Mouse (Mus musculus) kidney, embryonic 15.5 days (tissue): ENCODE data around the gene Btrc. TPM values are rescaled to one million over a fixed set of nuclear protein-coding genes. Genes with fewer than 3 reads are reported as not detected.

Experiments
- ATAC-seq: fragments of 200-750 bp; cut with Nextera tagmentation; replicated peaks from 2 replicates; pipeline ENCODE4 v1.8.0; 2017; ENCODE audit warnings: moderate TSS enrichment; ENCODE audit not compliant: low FRiP score
- H3K27ac ChIP-seq: fragments of 300-500 bp; sonication (generic); 2 replicates; pipeline ENCODE4 v1.5.1; 2015; ENCODE audit warnings: mild to moderate bottlenecking, inconsistent platforms
- H3K27me3 ChIP-seq: fragments of 300-500 bp; sonication (generic); 2 replicates; pipeline ENCODE4 v1.6.1; 2015; ENCODE audit warnings: inconsistent platforms
- H3K36me3 ChIP-seq: fragments of 300-500 bp; sonication (generic); 2 replicates; pipeline ENCODE4 v1.6.1; 2015; ENCODE audit warnings: inconsistent platforms
- H3K4me1 ChIP-seq: fragments of 300-500 bp; sonication (generic); 2 replicates; pipeline ENCODE4 v1.6.1; 2015; ENCODE audit warnings: inconsistent platforms
- H3K4me2 ChIP-seq: fragments of 300-500 bp; sonication (generic); 2 replicates; pipeline ENCODE4 v1.6.1; 2015; ENCODE audit warnings: moderate library complexity, mild to moderate bottlenecking, inconsistent platforms
- H3K4me3 ChIP-seq: fragments of 300-500 bp; sonication (generic); replicated peaks from 2 replicates; pipeline ENCODE4 v1.5.1; 2015; ENCODE audit warnings: mild to moderate bottlenecking, inconsistent platforms
- H3K9ac ChIP-seq: fragments of 300-500 bp; sonication (generic); 2 replicates; pipeline ENCODE4 v1.6.1; 2015; ENCODE audit warnings: mild to moderate bottlenecking, inconsistent platforms
- H3K9me3 ChIP-seq: fragments of 300-500 bp; sonication (generic); replicated peaks from 2 replicates; pipeline ENCODE4 v1.6.1; 2016; ENCODE audit warnings: inconsistent platforms
- WGBS: fragments of 180-500 bp; shearing (Covaris S2); methylation state at CpG from one replicate; pipeline ENCODE4 v1.1.7; 2015; ENCODE audit warnings: mixed read lengths; 5-methylcytosine and 5-hydroxymethylcytosine counted together
- polyA plus RNA-seq: library from polyadenylated mRNA; unstranded; fragments of >200 nt; fragmentation: Nextera tagmentation; extraction: Ambion mirVana; gene quantifications from 2 replicates; pipeline ENCODE4 v1.2.1, GENCODE M21; 2015

Btrc gene
- polyA plus RNA-seq, 1 experiment from 2014 or later = 49.3 TPM

- ATAC-seq = no peak
- H3K36me3 ChIP-seq = peaks cover 72% of the 10 kb centered on the region
- H3K4me1 ChIP-seq = no peaks in the 10 kb centered on the region
- no peaks in the 10 kb centered on the region for H3K9me3 ChIP-seq
- 95% methylated on average over 2 of the region's 2 CpGs for WGBS
- H3K4me2 ChIP-seq = no peak overlapping the region
- no peak overlapping the region for H3K9ac ChIP-seq
- no peaks in the 10 kb centered on the region for H3K27me3 ChIP-seq
- no peak overlapping the region for H3K4me3 ChIP-seq
- H3K27ac ChIP-seq = no peak overlapping the region
These were observed 151.8 kb downstream of the Btrc start for GRCm38 (mm10) chr19:45515341-45515740.

GRCm38 (mm10) chr19:45516264-45516663 is 152.7 kb downstream of the Btrc start:
- no peaks in the 10 kb centered on the region for H3K4me1 ChIP-seq
- WGBS = 93% methylated on average over 12 of the region's 12 CpGs
- H3K4me3 ChIP-seq = no peak overlapping the region
- ATAC-seq = no peak
- no peak overlapping the region for H3K4me2 ChIP-seq
- no peaks in the 10 kb centered on the region for H3K27me3 ChIP-seq
- H3K9ac ChIP-seq = no peak overlapping the region
- peaks cover 81% of the 10 kb centered on the region for H3K36me3 ChIP-seq
- no peak overlapping the region for H3K27ac ChIP-seq
- no peaks in the 10 kb centered on the region for H3K9me3 ChIP-seq

GRCm38 (mm10) chr19:45527382-45527781 is 163.8 kb downstream of the Btrc start:
- 92% methylated on average over 7 of the region's 7 CpGs for WGBS
- H3K36me3 ChIP-seq = peaks cover 70% of the 10 kb centered on the region
- H3K4me2 ChIP-seq = no peak overlapping the region
- no peak overlapping the region for H3K27ac ChIP-seq
- no peak overlapping the region for H3K9ac ChIP-seq
- H3K27me3 ChIP-seq = peaks cover 3% of the 10 kb centered on the region; the same call in 1 of the 2 replicates
- H3K4me3 ChIP-seq = no peak overlapping the region
- peaks cover 34% of the 10 kb centered on the region for H3K4me1 ChIP-seq
- H3K9me3 ChIP-seq = no peaks in the 10 kb centered on the region
- no peak for ATAC-seq

- Histone ChIP-seq H3K4me2 (no peak overlapping the region), H3K27ac (no peak overlapping the region), H3K4me3 (no peak overlapping the region), H3K9me3 (no peaks in the 10 kb centered on the region), H3K27me3 (peaks cover 3% of the 10 kb centered on the region; the same call in 1 of the 2 replicates), H3K36me3 (peaks cover 64% of the 10 kb centered on the region), H3K9ac (no peak overlapping the region), H3K4me1 (peaks cover 34% of the 10 kb centered on the region)
- WGBS = 90% methylated on average over 10 of the region's 10 CpGs
- ATAC-seq = no peak
These were observed 164.5 kb downstream of the Btrc start for GRCm38 (mm10) chr19:45527931-45528534.

GRCm38 (mm10) chr19:45529294-45529693 is 165.8 kb downstream of the Btrc start:
- Histone ChIP-seq H3K27me3 (peaks cover 9% of the 10 kb centered on the region; the same call in 1 of the 2 replicates), H3K9ac (no peak overlapping the region), H3K27ac (peak overlapping the region; percentile 39; the same call in 1 of the 2 replicates), H3K36me3 (peaks cover 51% of the 10 kb centered on the region), H3K4me3 (no peak overlapping the region), H3K4me1 (peaks cover 34% of the 10 kb centered on the region), H3K9me3 (no peaks in the 10 kb centered on the region), H3K4me2 (no peak overlapping the region)
- peak; percentile 67 for ATAC-seq
- 55% methylated on average over 5 of the region's 5 CpGs for WGBS

GRCm38 (mm10) chr19:45530200-45530995 is 166.9 kb downstream of the Btrc start:
- Histone ChIP-seq H3K9ac (no peak overlapping the region), H3K36me3 (peaks cover 44% of the 10 kb centered on the region), H3K4me1 (peaks cover 40% of the 10 kb centered on the region), H3K4me2 (no peak overlapping the region), H3K4me3 (no peak overlapping the region), H3K27ac (no peak overlapping the region), H3K9me3 (no peaks in the 10 kb centered on the region), H3K27me3 (peaks cover 15% of the 10 kb centered on the region; the same call in 1 of the 2 replicates)
- WGBS = 77% methylated on average over 15 of the region's 15 CpGs
- ATAC-seq = no peak

GRCm38 (mm10) chr19:45531554-45531953 is 168.0 kb downstream of the Btrc start:
- Histone ChIP-seq H3K27me3 (peaks cover 22% of the 10 kb centered on the region), H3K4me3 (no peak overlapping the region), H3K4me1 (peaks cover 40% of the 10 kb centered on the region), H3K9me3 (no peaks in the 10 kb centered on the region), H3K36me3 (peaks cover 39% of the 10 kb centered on the region), H3K27ac (no peak overlapping the region), H3K9ac (no peak overlapping the region), H3K4me2 (no peak overlapping the region)
- WGBS = 52% methylated on average over 6 of the region's 6 CpGs
- ATAC-seq = no peak

GRCm38 (mm10) chr19:45533617-45534016 is 170.1 kb downstream of the Btrc start:
- Histone ChIP-seq H3K4me3 (no peak overlapping the region), H3K27me3 (peaks cover 30% of the 10 kb centered on the region), H3K36me3 (peaks cover 21% of the 10 kb centered on the region), H3K9ac (no peak overlapping the region), H3K27ac (no peak overlapping the region), H3K4me2 (no peak overlapping the region), H3K4me1 (peaks cover 40% of the 10 kb centered on the region), H3K9me3 (no peaks in the 10 kb centered on the region)
- no peak for ATAC-seq
- 73% methylated on average over 7 of the region's 7 CpGs for WGBS

- no peak overlapping the region for H3K4me2 ChIP-seq
- 48% methylated on average over 8 of the region's 8 CpGs for WGBS
- no peaks in the 10 kb centered on the region for H3K9me3 ChIP-seq
- H3K27me3 ChIP-seq = peaks cover 39% of the 10 kb centered on the region
- H3K9ac ChIP-seq = no peak overlapping the region
- H3K4me3 ChIP-seq = no peak overlapping the region
- no peak for ATAC-seq
- H3K4me1 ChIP-seq = peaks cover 24% of the 10 kb centered on the region
- H3K36me3 ChIP-seq = 0 out of 2 replicates have a peak, but pooled peaks cover 6% of the 10 kb centered on the region
- no peak overlapping the region for H3K27ac ChIP-seq
These were observed 171.7 kb downstream of the Btrc start for GRCm38 (mm10) chr19:45535214-45535735.

- H3K4me2 ChIP-seq = no peak overlapping the region
- WGBS = 33% methylated on average over 6 of the region's 6 CpGs
- no peaks in the 10 kb centered on the region for H3K9me3 ChIP-seq
- peaks cover 46% of the 10 kb centered on the region for H3K27me3 ChIP-seq
- H3K27ac ChIP-seq = no peak overlapping the region
- peaks cover 19% of the 10 kb centered on the region for H3K4me1 ChIP-seq
- ATAC-seq = no peak
- no peak overlapping the region for H3K4me3 ChIP-seq
- H3K9ac ChIP-seq = no peak overlapping the region
- 0 out of 2 replicates have a peak, but pooled peaks cover under 1% of the 10 kb centered on the region for H3K36me3 ChIP-seq
These were observed 172.4 kb downstream of the Btrc start for GRCm38 (mm10) chr19:45535929-45536328.

GRCm38 (mm10) chr19:45537505-45537904 is 174.0 kb downstream of the Btrc start:
- Histone ChIP-seq H3K27me3 (peaks cover 60% of the 10 kb centered on the region), H3K9me3 (no peaks in the 10 kb centered on the region), H3K4me2 (no peak overlapping the region), H3K4me3 (no peak overlapping the region), H3K27ac (no peak overlapping the region), H3K36me3 (no peaks in the 10 kb centered on the region), H3K9ac (no peak overlapping the region), H3K4me1 (peaks cover 21% of the 10 kb centered on the region)
- no peak for ATAC-seq
- 75% methylated on average over 1 of the region's 1 CpGs for WGBS
